Mouse (Mus musculus) bone marrow, adult 2 months (tissue): ENCODE data around the gene Prf1.

Experiments
- CTCF ChIP-seq: fragments of 200-500 bp; IDR thresholded peaks from 2 replicates; pipeline ENCODE4 v1.5.1; 2011; ENCODE audit warnings: low read length, control low read depth; ENCODE audit not compliant: control insufficient read depth, insufficient read depth
- POLR2A ChIP-seq: fragments of 200-500 bp; IDR thresholded peaks from 2 replicates; pipeline ENCODE4 v1.6.1; 2011; ENCODE audit warnings: low read depth, mild to moderate bottlenecking, control low read depth, low read length, borderline replicate concordance; ENCODE audit not compliant: control insufficient read depth

GRCm38 (mm10) chr10:61256665-61257064 is 41.0 kb upstream of the Prf1 start:
- no peak for TF ChIP-seq CTCF
- no peak for TF ChIP-seq POLR2A
